Mouse (Mus musculus): ENCODE measurements at regions not wholly inside any gene's neighbourhood (a gene's known extent, or its start where the extent isn't known, plus 50 kb on each side); places are given as distances from the start of the nearest gene placed in this dataset.

GRCm38 (mm10) chr5:80766591-80766990 lies 253.3 kb upstream of the Adgrl3 start:
- Histone ChIP-seq H3K4me2 (ENCODE audit: low read length) (no peak overlapping the region), H3K9me3 (ENCODE audit: control insufficient read depth, low read length) (no peaks in the 10 kb centered on the region), H3K4me3 (replicated peaks; ENCODE audit: low read depth, low read length) (no peak overlapping the region), H3K27ac (replicated peaks; ENCODE audit: low read depth, low read length) (no peak overlapping the region), H3K36me3 (ENCODE audit: control insufficient read depth, insufficient read depth, low read length) (no peaks in the 10 kb centered on the region), H3K27me3 (ENCODE audit: control insufficient read depth, insufficient read depth, low read length) (no peaks in the 10 kb centered on the region), H3K9ac (replicated peaks; ENCODE audit: low read length) (no peak overlapping the region), H3K4me1 (ENCODE audit: control insufficient read depth, insufficient read depth, low read length) (no peaks in the 10 kb centered on the region)
- DNase-seq (no peak), ATAC-seq (ENCODE audit: low FRiP score, low TSS enrichment) (no peak)
- WGBS: 74% methylated on average over 3 of the region's 3 CpGs

- DNase-seq: no peak
- Histone ChIP-seq H3K4me2 (ENCODE audit: low read length) (no peak overlapping the region), H3K36me3 (ENCODE audit: control insufficient read depth, insufficient read depth, low read length) (no peaks in the 10 kb centered on the region), H3K27me3 (ENCODE audit: control insufficient read depth, insufficient read depth, low read length) (no peaks in the 10 kb centered on the region), H3K4me1 (ENCODE audit: control insufficient read depth, insufficient read depth, low read length) (no peaks in the 10 kb centered on the region), H3K27ac (replicated peaks; ENCODE audit: low read depth, low read length) (no peak overlapping the region), H3K4me3 (replicated peaks; ENCODE audit: low read depth, low read length) (no peak overlapping the region), H3K9ac (replicated peaks; ENCODE audit: low read length) (no peak overlapping the region), H3K9me3 (ENCODE audit: control insufficient read depth, low read length) (no peaks in the 10 kb centered on the region)
- no peak for ATAC-seq (ENCODE audit: low FRiP score, low TSS enrichment)
- WGBS: 90% methylated on average over 4 of the region's 4 CpGs
Observed at GRCm38 (mm10) chr5:80783892-80784291, 236.0 kb upstream of the Adgrl3 start.

- no peak overlapping the region for H3K27ac ChIP-seq (replicated peaks; ENCODE audit: low read depth, low read length)
- no peaks in the 10 kb centered on the region for H3K27me3 ChIP-seq (ENCODE audit: control insufficient read depth, insufficient read depth, low read length)
- no peak overlapping the region for H3K9ac ChIP-seq (replicated peaks; ENCODE audit: low read length)
- no peak overlapping the region for H3K4me3 ChIP-seq (replicated peaks; ENCODE audit: low read depth, low read length)
- no peaks in the 10 kb centered on the region for H3K9me3 ChIP-seq (ENCODE audit: control insufficient read depth, low read length)
- WGBS: 81% methylated on average over 6 of the region's 6 CpGs
- DNase-seq (no peak), ATAC-seq (ENCODE audit: low FRiP score, low TSS enrichment) (no peak)
- H3K4me2 ChIP-seq (ENCODE audit: low read length): no peak overlapping the region
- H3K4me1 ChIP-seq (ENCODE audit: control insufficient read depth, insufficient read depth, low read length): no peaks in the 10 kb centered on the region
- H3K36me3 ChIP-seq (ENCODE audit: control insufficient read depth, insufficient read depth, low read length): no peaks in the 10 kb centered on the region
Observed at GRCm38 (mm10) chr5:80784746-80785145, 235.2 kb upstream of the Adgrl3 start.

GRCm38 (mm10) chr5:80791658-80792057 lies 228.3 kb upstream of the Adgrl3 start:
- DNase-seq (no peak), ATAC-seq (ENCODE audit: low FRiP score, low TSS enrichment) (no peak)
- WGBS: 93% methylated on average over 1 of the region's 1 CpGs
- H3K36me3 ChIP-seq (ENCODE audit: control insufficient read depth, insufficient read depth, low read length): no peaks in the 10 kb centered on the region
- no peak overlapping the region for H3K4me3 ChIP-seq (replicated peaks; ENCODE audit: low read depth, low read length)
- H3K4me1 ChIP-seq (ENCODE audit: control insufficient read depth, insufficient read depth, low read length): no peaks in the 10 kb centered on the region
- H3K9me3 ChIP-seq (ENCODE audit: control insufficient read depth, low read length): no peaks in the 10 kb centered on the region
- H3K27ac ChIP-seq (replicated peaks; ENCODE audit: low read depth, low read length): no peak overlapping the region
- H3K4me2 ChIP-seq (ENCODE audit: low read length): no peak overlapping the region
- H3K27me3 ChIP-seq (ENCODE audit: control insufficient read depth, insufficient read depth, low read length): no peaks in the 10 kb centered on the region
- H3K9ac ChIP-seq (replicated peaks; ENCODE audit: low read length): no peak overlapping the region

- no peaks in the 10 kb centered on the region for H3K27me3 ChIP-seq (ENCODE audit: control insufficient read depth, insufficient read depth, low read length)
- no peak overlapping the region for H3K4me2 ChIP-seq (ENCODE audit: low read length)
- H3K36me3 ChIP-seq (ENCODE audit: control insufficient read depth, insufficient read depth, low read length): no peaks in the 10 kb centered on the region
- H3K4me3 ChIP-seq (replicated peaks; ENCODE audit: low read depth, low read length): no peak overlapping the region
- no peak for ATAC-seq (ENCODE audit: low FRiP score, low TSS enrichment)
- no peaks in the 10 kb centered on the region for H3K9me3 ChIP-seq (ENCODE audit: control insufficient read depth, low read length)
- no peak overlapping the region for H3K27ac ChIP-seq (replicated peaks; ENCODE audit: low read depth, low read length)
- H3K9ac ChIP-seq (replicated peaks; ENCODE audit: low read length): no peak overlapping the region
- H3K4me1 ChIP-seq (ENCODE audit: control insufficient read depth, insufficient read depth, low read length): no peaks in the 10 kb centered on the region
- DNase-seq: no peak
Observed at GRCm38 (mm10) chr5:80799777-80800176, 220.2 kb upstream of the Adgrl3 start.

GRCm38 (mm10) chr5:80812917-80813316 lies 207.0 kb upstream of the Adgrl3 start:
- Histone ChIP-seq H3K27me3 (ENCODE audit: control insufficient read depth, insufficient read depth, low read length) (no peaks in the 10 kb centered on the region), H3K4me2 (ENCODE audit: low read length) (no peak overlapping the region), H3K9me3 (ENCODE audit: control insufficient read depth, low read length) (no peaks in the 10 kb centered on the region), H3K9ac (replicated peaks; ENCODE audit: low read length) (no peak overlapping the region), H3K4me1 (ENCODE audit: control insufficient read depth, insufficient read depth, low read length) (no peaks in the 10 kb centered on the region), H3K27ac (replicated peaks; ENCODE audit: low read depth, low read length) (no peak overlapping the region), H3K4me3 (replicated peaks; ENCODE audit: low read depth, low read length) (no peak overlapping the region), H3K36me3 (ENCODE audit: control insufficient read depth, insufficient read depth, low read length) (no peaks in the 10 kb centered on the region)
- 93% methylated on average over 2 of the region's 2 CpGs for WGBS
- no peak for ATAC-seq (ENCODE audit: low FRiP score, low TSS enrichment)
- no peak for DNase-seq

- DNase-seq: no peak
Observed at GRCm38 (mm10) chr5:80819208-80819607, 200.7 kb upstream of the Adgrl3 start.

GRCm38 (mm10) chr5:80842531-80842930 lies 177.4 kb upstream of the Adgrl3 start:
- no peaks in the 10 kb centered on the region for H3K9me3 ChIP-seq (ENCODE audit: control insufficient read depth, low read length)
- H3K4me1 ChIP-seq (ENCODE audit: control insufficient read depth, insufficient read depth, low read length): no peaks in the 10 kb centered on the region
- H3K27me3 ChIP-seq (ENCODE audit: control insufficient read depth, insufficient read depth, low read length): no peaks in the 10 kb centered on the region
- no peak overlapping the region for H3K4me3 ChIP-seq (replicated peaks; ENCODE audit: low read depth, low read length)
- DNase-seq (no peak), ATAC-seq (ENCODE audit: low FRiP score, low TSS enrichment) (no peak)
- H3K4me2 ChIP-seq (ENCODE audit: low read length): no peak overlapping the region
- H3K36me3 ChIP-seq (ENCODE audit: control insufficient read depth, insufficient read depth, low read length): no peaks in the 10 kb centered on the region
- no peak overlapping the region for H3K27ac ChIP-seq (replicated peaks; ENCODE audit: low read depth, low read length)
- 78% methylated on average over 1 of the region's 1 CpGs for WGBS
- H3K9ac ChIP-seq (replicated peaks; ENCODE audit: low read length): no peak overlapping the region

More at GRCm38 (mm10) chr5:80819208-80819607, 200.7 kb upstream of the Adgrl3 start:
- H3K9ac ChIP-seq (replicated peaks; ENCODE audit: low read length): no peak overlapping the region
- no peak overlapping the region for H3K4me3 ChIP-seq (replicated peaks; ENCODE audit: low read depth, low read length)
- no peak overlapping the region for H3K4me2 ChIP-seq (ENCODE audit: low read length)
- H3K27me3 ChIP-seq (ENCODE audit: control insufficient read depth, insufficient read depth, low read length): no peaks in the 10 kb centered on the region
- no peaks in the 10 kb centered on the region for H3K9me3 ChIP-seq (ENCODE audit: control insufficient read depth, low read length)
- H3K27ac ChIP-seq (replicated peaks; ENCODE audit: low read depth, low read length): no peak overlapping the region
- H3K4me1 ChIP-seq (ENCODE audit: control insufficient read depth, insufficient read depth, low read length): no peaks in the 10 kb centered on the region
- no peaks in the 10 kb centered on the region for H3K36me3 ChIP-seq (ENCODE audit: control insufficient read depth, insufficient read depth, low read length)
- ATAC-seq (ENCODE audit: low FRiP score, low TSS enrichment): no peak

GRCm38 (mm10) chr5:80855034-80855433 lies 164.9 kb upstream of the Adgrl3 start:
- H3K4me3 ChIP-seq (replicated peaks; ENCODE audit: low read depth, low read length): no peak overlapping the region
- H3K9ac ChIP-seq (replicated peaks; ENCODE audit: low read length): no peak overlapping the region
- H3K9me3 ChIP-seq (ENCODE audit: control insufficient read depth, low read length): no peaks in the 10 kb centered on the region
- ATAC-seq (ENCODE audit: low FRiP score, low TSS enrichment): no peak
- 80% methylated on average over 5 of the region's 5 CpGs for WGBS
- no peaks in the 10 kb centered on the region for H3K27me3 ChIP-seq (ENCODE audit: control insufficient read depth, insufficient read depth, low read length)
- no peaks in the 10 kb centered on the region for H3K4me1 ChIP-seq (ENCODE audit: control insufficient read depth, insufficient read depth, low read length)
- no peak for DNase-seq
- no peak overlapping the region for H3K4me2 ChIP-seq (ENCODE audit: low read length)
- no peaks in the 10 kb centered on the region for H3K36me3 ChIP-seq (ENCODE audit: control insufficient read depth, insufficient read depth, low read length)
- H3K27ac ChIP-seq (replicated peaks; ENCODE audit: low read depth, low read length): no peak overlapping the region
